Mouse (Mus musculus) MEL (cell line): Measurements from ENCODE around the gene Agfg2. TPM values are rescaled to one million over a fixed set of nuclear protein-coding genes. Genes with fewer than 3 reads are reported as not detected.
A peak's percentile ranks its signal among the peaks of the same experiment; 100 is the strongest.

ENCODE experiments used
- DNase-seq: peaks from one replicate; pipeline ENCODE4 v3.0.0; 2011; ENCODE audit warnings: low read depth, low spot score
- H3K27ac ChIP-seq: 2 replicates; pipeline ENCODE4 v1.5.1; 2012; ENCODE audit warnings: low read depth, mild to moderate bottlenecking, control low read depth, low read length, moderate library complexity; ENCODE audit not compliant: control insufficient read depth
- H3K27me3 ChIP-seq, 2 experiments: fragments of 150-350 bp in 1 of 2; sonication (generic) in 1 of 2; 2 replicates each; pipeline ENCODE4 v1.6.1; 2012; ENCODE audit warnings: low read length in 2 of 2, mild to moderate bottlenecking in 2 of 2, improper control_type of control experiment in 1 of 2, moderate library complexity in 1 of 2; ENCODE audit not compliant: insufficient read depth in 2 of 2, control insufficient read depth in 1 of 2
- H3K36me3 ChIP-seq, 2 experiments: 2 replicates each; pipeline ENCODE4 v1.6.1; 2012 to 2014; ENCODE audit warnings: low read length in 2 of 2, improper control_type of control experiment in 1 of 2, inconsistent platforms in 1 of 2, mild to moderate bottlenecking in 1 of 2; ENCODE audit not compliant: insufficient read depth in 2 of 2, control insufficient read depth in 1 of 2
- H3K4me1 ChIP-seq, 2 experiments: fragments of 150-350 bp in 1 of 2; sonication (generic) in 1 of 2; 2 replicates each; pipeline ENCODE4 v1.6.1; 2012; ENCODE audit warnings: low read length in 2 of 2, improper control_type of control experiment in 1 of 2, mild to moderate bottlenecking in 1 of 2; ENCODE audit not compliant: insufficient read depth in 2 of 2, control insufficient read depth in 1 of 2
- H3K4me3 ChIP-seq, 2 experiments: fragments of 150-350 bp in 1 of 2; sonication (generic) in 1 of 2; 2 replicates each; pipeline ENCODE4 v1.5.1; 2012; ENCODE audit warnings: low read depth in 2 of 2, low read length in 2 of 2, mild to moderate bottlenecking in 2 of 2, moderate library complexity in 2 of 2, control low read depth in 1 of 2, improper control_type of control experiment in 1 of 2; ENCODE audit not compliant: control insufficient read depth in 1 of 2, insufficient read depth in 1 of 2
- H3K79me2 ChIP-seq: 2 replicates; pipeline ENCODE4 v1.6.1; 2012; ENCODE audit warnings: mild to moderate bottlenecking, low read length, moderate library complexity; ENCODE audit not compliant: control insufficient read depth, poor library complexity, insufficient read depth
- H3K9ac ChIP-seq: 2 replicates; pipeline ENCODE4 v1.6.1; 2012; ENCODE audit warnings: low read depth, mild to moderate bottlenecking, control low read depth, low read length, moderate library complexity; ENCODE audit not compliant: control insufficient read depth, poor library complexity, severe bottlenecking
- H3K9me3 ChIP-seq: fragments of 150-350 bp; sonication (generic); replicated peaks from 2 replicates; pipeline ENCODE4 v1.6.1; 2012; ENCODE audit warnings: mild to moderate bottlenecking, low read length, improper control_type of control experiment, moderate library complexity; ENCODE audit not compliant: insufficient read depth
- CTCF ChIP-seq, 3 experiments: IDR thresholded peaks in 2 of 3; conservative IDR thresholded peaks in 1 of 3; 2 replicates each; pipeline ENCODE4 v1.5.1; 2011 to 2012; ENCODE audit warnings: low read length in 3 of 3, low read depth in 2 of 3, mild to moderate bottlenecking in 2 of 3, improper control_type of control experiment in 1 of 3, inconsistent platforms in 1 of 3, mixed read lengths in 1 of 3, moderate library complexity in 1 of 3; ENCODE audit not compliant: control insufficient read depth in 1 of 3, insufficient read depth in 1 of 3, poor library complexity in 1 of 3, severe bottlenecking in 1 of 3
- E2F4 ChIP-seq: IDR thresholded peaks from 2 replicates; pipeline ENCODE4 v1.6.1; 2011; ENCODE audit warnings: low read depth, low read length, improper control_type of control experiment, borderline replicate concordance
- EP300 ChIP-seq, 2 experiments: IDR thresholded peaks; 2 replicates each; pipeline ENCODE4 v1.6.1; 2011; ENCODE audit warnings: improper control_type of control experiment in 2 of 2, low read length in 2 of 2, low read depth in 1 of 2, mild to moderate bottlenecking in 1 of 2
- ETS1 ChIP-seq: IDR thresholded peaks from 2 replicates; pipeline ENCODE4 v1.6.1; 2012; ENCODE audit warnings: low read depth, mild to moderate bottlenecking, inconsistent platforms, low read length, improper control_type of control experiment, moderate library complexity
- GATA1 ChIP-seq: IDR thresholded peaks from 2 replicates; pipeline ENCODE4 v1.6.1; 2011; ENCODE audit warnings: low read depth, low read length, improper control_type of control experiment
- HCFC1 ChIP-seq: IDR thresholded peaks from 2 replicates; pipeline ENCODE4 v1.6.1; 2012; ENCODE audit warnings: low read depth, mild to moderate bottlenecking, inconsistent platforms, low read length, improper control_type of control experiment, moderate library complexity
- MAFK ChIP-seq: IDR thresholded peaks from 2 replicates; pipeline ENCODE4 v1.6.1; 2011; ENCODE audit warnings: low read depth, mild to moderate bottlenecking, low read length, improper control_type of control experiment, borderline replicate concordance
- MAX ChIP-seq: IDR thresholded peaks from 2 replicates; pipeline ENCODE4 v1.6.1; 2011; ENCODE audit warnings: low read length, improper control_type of control experiment
- MAZ ChIP-seq: IDR thresholded peaks from 2 replicates; pipeline ENCODE4 v1.6.1; 2012; ENCODE audit warnings: low read depth, mild to moderate bottlenecking, inconsistent platforms, low read length, improper control_type of control experiment
- MEF2A ChIP-seq: IDR thresholded peaks from 2 replicates; pipeline ENCODE4 v1.6.1; 2014; ENCODE audit warnings: low read depth, mild to moderate bottlenecking, inconsistent platforms, low read length, improper control_type of control experiment; ENCODE audit not compliant: poor library complexity, insufficient replicate concordance, severe bottlenecking; ENCODE audit errors: extremely low read depth
- MXI1 ChIP-seq: IDR thresholded peaks from 2 replicates; pipeline ENCODE4 v1.6.1; 2011; ENCODE audit warnings: mild to moderate bottlenecking, low read depth, low read length, improper control_type of control experiment
- NELFE ChIP-seq: IDR thresholded peaks from 2 replicates; pipeline ENCODE4 v1.6.1; 2011; ENCODE audit warnings: low read depth, low read length, improper control_type of control experiment
- NRF1 ChIP-seq: IDR thresholded peaks from 2 replicates; pipeline ENCODE4 v1.6.1; 2014; ENCODE audit warnings: low read depth, mild to moderate bottlenecking, inconsistent platforms, low read length, improper control_type of control experiment, moderate library complexity; ENCODE audit not compliant: poor library complexity, insufficient read depth, severe bottlenecking
- POLR2A ChIP-seq, 2 experiments: IDR thresholded peaks; 2 replicates each; pipeline ENCODE4 v1.6.1; 2011 to 2012; ENCODE audit warnings: low read length in 2 of 2, mild to moderate bottlenecking in 2 of 2, control low read depth in 1 of 2, improper control_type of control experiment in 1 of 2, low read depth in 1 of 2, moderate library complexity in 1 of 2; ENCODE audit not compliant: control insufficient read depth in 1 of 2, insufficient read depth in 1 of 2, poor library complexity in 1 of 2
- RCOR1 ChIP-seq: IDR thresholded peaks from 2 replicates; pipeline ENCODE4 v1.6.1; 2012; ENCODE audit warnings: low read depth, mild to moderate bottlenecking, inconsistent platforms, low read length, improper control_type of control experiment
- SIN3A ChIP-seq: IDR thresholded peaks from 2 replicates; pipeline ENCODE4 v1.6.1; 2012; ENCODE audit warnings: low read length, improper control_type of control experiment, inconsistent platforms
- SMC3 ChIP-seq: IDR thresholded peaks from 2 replicates; pipeline ENCODE4 v1.6.1; 2011; ENCODE audit warnings: low read depth, low read length, improper control_type of control experiment
- TAL1 ChIP-seq: IDR thresholded peaks from 2 replicates; pipeline ENCODE4 v1.6.1; 2012; ENCODE audit warnings: mild to moderate bottlenecking, inconsistent platforms, low read length, moderate library complexity, mixed read lengths
- TCF12 ChIP-seq: IDR thresholded peaks from 2 replicates; pipeline ENCODE4 v1.6.1; 2014; ENCODE audit warnings: low read depth, mild to moderate bottlenecking, inconsistent platforms, low read length, improper control_type of control experiment, moderate library complexity
- UBTF ChIP-seq: IDR thresholded peaks from 2 replicates; pipeline ENCODE4 v1.6.1; 2012; ENCODE audit warnings: low read depth, mild to moderate bottlenecking, inconsistent platforms, low read length, improper control_type of control experiment, moderate library complexity, borderline replicate concordance; ENCODE audit not compliant: insufficient read depth
- USF1 ChIP-seq: IDR thresholded peaks from 2 replicates; pipeline ENCODE4 v1.6.1; 2014; ENCODE audit warnings: low read depth, mild to moderate bottlenecking, inconsistent platforms, low read length, improper control_type of control experiment, moderate library complexity
- ZNF384 ChIP-seq: IDR thresholded peaks from 2 replicates; pipeline ENCODE4 v1.6.1; 2012; ENCODE audit warnings: low read depth, mild to moderate bottlenecking, inconsistent platforms, low read length, improper control_type of control experiment
- polyA plus RNA-seq, 2 experiments: library from polyadenylated mRNA; stranded (reverse) in 1 of 2; unstranded in 1 of 2; fragments of >175 nt in 1 of 2; fragments of >200 nt in 1 of 2; gene quantifications; 2 replicates each; pipeline versions ENCODE4 v1.2.1 to v1.2.4; 2012; ENCODE audit warnings: low replicate concordance in 2 of 2, low read depth in 1 of 2; ENCODE audit not compliant: insufficient read length in 2 of 2, insufficient read depth in 1 of 2, missing spikeins in 1 of 2
- total RNA-seq: library from RNA; depleted of rRNA; stranded (reverse); fragments of 300-350 nt; gene quantifications from 2 replicates; pipeline ENCODE4 v1.2.3, GENCODE M21; 2012

Agfg2 gene
- total and polyA plus RNA-seq, 3 experiments: 30.0 to 38.9 TPM; not detected in 1

GRCm38 (mm10) chr5:137673015-137673414, 11.5 kb downstream of the Agfg2 start:
- Histone ChIP-seq H3K4me3 (no peak overlapping the region; a peak in 1 of 4 replicates), H3K27me3 (no peaks in the 10 kb centered on the region), H3K79me2 (peaks cover 32% of the 10 kb centered on the region), H3K9me3 (no peaks in the 10 kb centered on the region), H3K4me1 (peaks cover 10 to 31% of the 10 kb centered on the region in 2 experiments)
- DNase-seq: peak; percentile 70
- TF ChIP-seq NELFE: no peak
- no peak; the same call in 1 of the 2 replicates for TF ChIP-seq USF1
- TF ChIP-seq SIN3A: peak; percentile 87
- TF ChIP-seq MAX: no peak
- peak; percentile 79 for TF ChIP-seq RCOR1
- TF ChIP-seq MEF2A: no peak
- TF ChIP-seq TAL1: peak; percentile 68
- no peak for TF ChIP-seq UBTF
- peak; percentile 70 for TF ChIP-seq MXI1
- TF ChIP-seq HCFC1: peak; percentile 47; the same call in 1 of the 2 replicates
- no peak for TF ChIP-seq CTCF (IDR thresholded peaks at IDR 0.05 in 2 of 3, conservative IDR thresholded peaks at IDR 0.05 in 1 of 3; ENCODE audit: control insufficient read depth in 1 of 3, insufficient read depth in 1 of 3, low read depth in 2 of 3, low read length in 3 of 3, poor library complexity in 1 of 3, severe bottlenecking in 1 of 3)
- TF ChIP-seq ZNF384: peak; percentile 86
- peak; percentile 94 for TF ChIP-seq TCF12
- TF ChIP-seq MAFK: peak; percentile 51; the same call in 1 of the 2 replicates
- TF ChIP-seq EP300 (IDR thresholded peaks at IDR 0.05; ENCODE audit: low read depth in 1 of 2, low read length in 2 of 2): peak; percentile 83 to 91
- TF ChIP-seq MAZ: peak; percentile 69; the same call in 1 of the 2 replicates
- peak; percentile 86 for TF ChIP-seq ETS1
- TF ChIP-seq NRF1: no peak
- TF ChIP-seq E2F4: no peak
- peak; percentile 90 for TF ChIP-seq GATA1
- 0 out of 4 replicates have a peak, but pooled peaks of 1 of the 2 experiments have one; percentile 19 for TF ChIP-seq POLR2A (IDR thresholded peaks at IDR 0.05; ENCODE audit: control insufficient read depth in 1 of 2, insufficient read depth in 1 of 2, low read depth in 1 of 2, low read length in 2 of 2, poor library complexity in 1 of 2)
- TF ChIP-seq, all 39 proteins: peak for 13
- peaks cover 2 to 21% of the 10 kb centered on the region in 2 experiments for H3K36me3 ChIP-seq
- peak overlapping the region; percentile 22; the same call in 1 of the 2 replicates for H3K9ac ChIP-seq
- H3K27ac ChIP-seq: peak overlapping the region; percentile 54

- H3K27ac ChIP-seq: peak overlapping the region; percentile 54
- H3K79me2 ChIP-seq: peaks cover 28% of the 10 kb centered on the region
- H3K36me3 ChIP-seq: peaks cover 3 to 21% of the 10 kb centered on the region in 2 experiments
- H3K27me3 ChIP-seq: no peaks in the 10 kb centered on the region
- no peak overlapping the region for H3K9ac ChIP-seq
- no peak for DNase-seq
- no peak for TF ChIP-seq SMC3
- TF ChIP-seq UBTF: no peak
- TF ChIP-seq, all 39 proteins: peak for 0
- Histone ChIP-seq H3K9me3 (no peaks in the 10 kb centered on the region), H3K4me1 (peaks cover 10 to 31% of the 10 kb centered on the region in 2 experiments), H3K4me3 (no peak overlapping the region)
Observed at GRCm38 (mm10) chr5:137672361-137672760, 12.2 kb downstream of the Agfg2 start.
